Mouse (Mus musculus) hindbrain, embryonic 16.5 days (tissue): ENCODE measurements around the gene Erg. TPM values are rescaled to one million over a fixed set of nuclear protein-coding genes. Genes with fewer than 3 reads are reported as not detected.

Source experiments
- ATAC-seq: fragments of 200-750 bp; cut with Nextera tagmentation; 2 replicates; pipeline ENCODE4 v1.8.0; 2017; ENCODE audit warnings: moderate TSS enrichment, moderate library complexity
- H3K27ac ChIP-seq: fragments of 300-500 bp; sonication (generic); 2 replicates; pipeline ENCODE4 v1.5.1; 2014; ENCODE audit warnings: low read depth, mild to moderate bottlenecking, control low read depth, low read length, moderate library complexity
- H3K27me3 ChIP-seq: fragments of 300-500 bp; sonication (generic); replicated peaks from 2 replicates; pipeline ENCODE4 v1.6.1; 2014; ENCODE audit warnings: low read length; ENCODE audit not compliant: control insufficient read depth, insufficient read depth
- H3K36me3 ChIP-seq: fragments of 300-500 bp; sonication (generic); 2 replicates; pipeline ENCODE4 v1.6.1; 2014; ENCODE audit warnings: mild to moderate bottlenecking, low read length, moderate library complexity, mixed read lengths; ENCODE audit not compliant: control insufficient read depth, insufficient read depth
- H3K4me1 ChIP-seq: fragments of 300-500 bp; sonication (generic); 2 replicates; pipeline ENCODE4 v1.6.1; 2014; ENCODE audit warnings: low read depth, low read length; ENCODE audit not compliant: control insufficient read depth, insufficient read depth
- H3K4me2 ChIP-seq: fragments of 300-500 bp; sonication (generic); 2 replicates; pipeline ENCODE4 v1.6.1; 2014; ENCODE audit warnings: mild to moderate bottlenecking, low read length, control low read depth, moderate library complexity
- H3K4me3 ChIP-seq: fragments of 300-500 bp; sonication (generic); 2 replicates; pipeline ENCODE4 v1.5.1; 2014; ENCODE audit warnings: mild to moderate bottlenecking, low read length, control low read depth, moderate library complexity
- H3K9ac ChIP-seq: fragments of 300-500 bp; sonication (generic); 2 replicates; pipeline ENCODE4 v1.6.1; 2014; ENCODE audit warnings: low read depth, mild to moderate bottlenecking, control low read depth, low read length, moderate library complexity
- H3K9me3 ChIP-seq: fragments of 300-500 bp; sonication (generic); 2 replicates; pipeline ENCODE4 v1.6.1; 2014; ENCODE audit warnings: mild to moderate bottlenecking, low read length, moderate library complexity; ENCODE audit not compliant: control insufficient read depth
- WGBS: fragments of 180-500 bp; shearing (Covaris S2); extraction: QIAGEN DNeasy Blood & Tissue Kit; methylation state at CpG from one replicate; pipeline ENCODE4 v1.1.7; 2014; 5-methylcytosine and 5-hydroxymethylcytosine counted together
- polyA plus RNA-seq: library from polyadenylated mRNA; unstranded; fragments of >200 nt; fragmentation: Nextera tagmentation; extraction: Ambion mirVana; gene quantifications from 2 replicates; pipeline ENCODE4 v1.2.1, GENCODE M21; 2015

Erg gene
- polyA plus RNA-seq, 1 experiment from 2014 or later: 1.8 TPM

DNA sequence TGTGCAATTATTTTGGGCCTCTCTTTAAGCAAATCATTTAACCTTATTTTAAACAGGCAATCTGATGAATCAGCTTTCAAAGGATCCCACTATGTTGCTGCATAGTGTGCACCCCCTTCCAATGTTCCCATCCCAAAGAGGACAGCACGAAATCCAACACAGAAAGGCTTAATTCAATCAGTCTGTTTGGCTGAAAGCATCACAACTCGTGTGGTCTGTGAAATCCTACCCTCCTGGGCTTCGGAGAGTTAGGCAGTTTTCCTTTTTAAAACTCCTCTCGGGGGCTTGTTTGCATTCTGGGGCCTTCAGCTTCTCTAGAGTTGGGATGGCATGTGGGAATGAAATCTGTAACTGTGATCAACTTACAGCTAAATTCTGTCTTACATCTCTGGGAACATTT lies 214.7 kb downstream of the Erg start:
- whole genome bisulfite sequencing: 55% methylated on average over 4 of the region's 4 CpGs

DNA sequence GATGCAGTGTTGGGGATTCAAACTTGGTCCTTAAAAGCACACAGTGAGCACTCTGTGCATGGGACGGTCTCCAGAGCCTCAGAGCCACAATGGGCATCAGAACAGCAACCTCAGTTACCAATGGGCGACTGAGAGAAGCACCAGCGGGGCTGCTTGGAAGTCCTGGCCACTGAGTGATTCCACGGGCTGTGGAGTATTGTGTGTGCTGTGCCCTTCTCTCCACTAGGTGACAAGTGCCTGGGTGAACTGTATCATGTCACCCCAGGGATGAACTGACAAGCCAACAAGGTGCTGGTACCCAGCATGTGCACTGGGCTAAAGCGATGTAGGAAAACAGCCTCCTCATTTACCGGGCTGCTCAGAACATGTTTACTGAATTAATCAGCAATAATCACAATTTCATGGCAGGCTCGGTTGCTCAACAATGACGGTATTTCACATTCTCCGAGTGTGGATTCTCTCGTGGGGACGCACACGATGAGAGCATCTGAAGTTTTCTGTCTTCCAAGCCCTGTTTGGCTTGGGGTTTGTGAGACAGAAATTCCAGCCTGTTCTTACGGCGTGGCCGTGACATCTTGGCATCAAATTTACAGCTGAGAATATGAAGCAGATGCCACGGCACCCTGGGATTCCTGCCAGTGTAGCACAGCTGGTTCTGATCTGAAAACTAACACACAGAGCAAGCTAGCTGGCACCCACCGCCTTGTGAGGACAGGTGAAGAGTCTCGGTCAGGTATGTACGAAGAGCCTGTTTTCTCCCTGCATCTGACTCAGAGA lies 219.2 kb downstream of the Erg start:
- 64% methylated on average over 19 of the region's 19 CpGs for WGBS

More for the DNA sequence above, 214.7 kb downstream of the Erg start:
- no peak overlapping the region for H3K4me3 ChIP-seq
- no peaks in the 10 kb centered on the region for H3K4me1 ChIP-seq
- H3K27me3 ChIP-seq: no peaks in the 10 kb centered on the region
- no peaks in the 10 kb centered on the region for H3K36me3 ChIP-seq
- ATAC-seq: no peak
- H3K9ac ChIP-seq: no peak overlapping the region
- H3K4me2 ChIP-seq: no peak overlapping the region
- no peak overlapping the region for H3K27ac ChIP-seq
- no peaks in the 10 kb centered on the region for H3K9me3 ChIP-seq

DNA sequence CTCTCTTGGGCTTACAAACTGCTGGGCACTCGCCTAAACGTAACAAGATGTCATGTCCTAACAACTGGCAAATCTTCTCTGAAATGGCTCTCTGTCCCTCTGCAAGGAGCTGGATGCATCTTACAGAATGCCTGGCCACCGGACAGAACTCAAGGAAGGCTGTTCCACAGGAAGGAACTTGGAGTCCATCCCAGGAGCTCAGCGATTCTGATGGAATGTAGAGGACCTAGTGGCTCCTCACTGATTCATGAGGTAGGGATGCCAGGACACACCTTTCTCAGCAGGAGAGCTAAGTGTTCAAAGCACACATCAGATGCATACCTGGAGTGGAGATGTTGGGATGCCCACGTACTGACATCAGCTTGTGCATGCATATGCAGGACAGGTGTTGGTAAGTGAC lies 221.2 kb downstream of the Erg start:
- no peaks in the 10 kb centered on the region for H3K9me3 ChIP-seq
- WGBS: 81% methylated on average over 5 of the region's 5 CpGs
- no peaks in the 10 kb centered on the region for H3K4me1 ChIP-seq
- no peak overlapping the region for H3K27ac ChIP-seq
- no peak overlapping the region for H3K4me3 ChIP-seq
- no peaks in the 10 kb centered on the region for H3K36me3 ChIP-seq
- H3K27me3 ChIP-seq: no peaks in the 10 kb centered on the region
- H3K9ac ChIP-seq: no peak overlapping the region
- H3K4me2 ChIP-seq: no peak overlapping the region
- no peak for ATAC-seq

More for the DNA sequence above, 219.2 kb downstream of the Erg start:
- H3K36me3 ChIP-seq: no peaks in the 10 kb centered on the region
- no peak for ATAC-seq
- no peak overlapping the region for H3K4me3 ChIP-seq
- H3K4me1 ChIP-seq: no peaks in the 10 kb centered on the region
- no peak overlapping the region for H3K9ac ChIP-seq
- H3K27ac ChIP-seq: no peak overlapping the region
- H3K9me3 ChIP-seq: no peaks in the 10 kb centered on the region
- no peak overlapping the region for H3K4me2 ChIP-seq
- no peaks in the 10 kb centered on the region for H3K27me3 ChIP-seq

DNA sequence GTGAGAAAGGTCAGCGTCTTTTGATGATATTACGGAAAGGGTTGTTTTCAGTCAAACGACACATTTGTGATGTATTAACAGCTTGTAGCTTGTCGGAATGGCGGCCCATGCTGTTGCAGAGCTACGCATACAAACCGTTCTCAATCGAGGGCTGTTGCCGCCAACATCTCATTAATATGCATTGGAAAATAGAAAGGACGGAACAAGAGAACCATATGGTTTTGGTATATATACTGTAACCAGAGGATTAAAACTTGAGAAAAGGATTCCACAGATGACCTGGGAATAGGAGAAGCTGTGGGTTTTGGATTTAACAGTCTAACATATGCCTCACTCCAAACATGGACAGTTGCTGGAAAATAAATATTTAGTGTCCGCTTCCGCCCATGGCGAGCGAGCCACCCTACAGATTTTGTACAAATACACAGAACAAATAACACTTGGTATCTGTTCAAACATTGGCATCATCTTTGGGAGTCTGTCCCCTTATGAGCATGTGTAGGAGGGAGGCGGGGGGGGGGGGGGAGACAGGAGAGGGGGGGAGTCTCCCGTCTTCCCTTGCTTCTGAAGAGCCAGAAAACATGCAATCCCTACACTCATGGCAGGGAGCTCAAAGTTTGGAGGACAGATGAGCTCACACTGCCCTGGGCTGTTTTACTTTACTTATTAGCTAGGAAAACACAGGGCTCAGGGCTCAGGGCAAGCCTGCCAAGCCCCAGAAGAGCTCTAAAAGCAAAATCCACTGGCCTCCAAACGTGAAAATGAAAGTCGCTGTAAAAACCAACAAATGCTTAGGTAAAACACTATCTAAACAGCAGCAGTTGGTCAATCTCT lies 222.5 kb downstream of the Erg start:
- WGBS: 68% methylated on average over 18 of the region's 18 CpGs
- H3K27ac ChIP-seq: no peak overlapping the region
- no peaks in the 10 kb centered on the region for H3K36me3 ChIP-seq
- H3K27me3 ChIP-seq: no peaks in the 10 kb centered on the region
- no peaks in the 10 kb centered on the region for H3K4me1 ChIP-seq
- H3K9me3 ChIP-seq: no peaks in the 10 kb centered on the region
- no peak overlapping the region for H3K9ac ChIP-seq
- H3K4me3 ChIP-seq: no peak overlapping the region
- ATAC-seq: no peak
- no peak overlapping the region for H3K4me2 ChIP-seq

DNA sequence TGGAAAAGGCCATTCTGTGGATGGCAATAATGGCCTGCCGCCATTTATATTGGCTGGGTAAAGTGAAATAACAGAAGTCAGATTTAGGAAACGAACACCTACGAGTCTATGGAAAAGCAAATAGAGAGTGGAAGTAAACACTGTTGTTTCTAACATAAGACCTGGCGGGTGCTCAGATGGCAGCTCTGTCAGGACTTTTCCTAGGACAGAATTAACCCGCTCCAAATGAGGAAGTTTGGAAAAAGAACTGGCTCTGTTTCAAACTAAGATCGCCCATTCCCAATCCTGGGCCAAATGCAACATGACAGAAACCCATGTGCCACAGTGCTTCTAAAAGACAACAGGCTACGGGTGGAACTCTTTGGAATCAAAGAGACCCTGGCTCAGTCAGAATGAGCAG lies 224.4 kb downstream of the Erg start:
- Histone ChIP-seq H3K9ac (no peak overlapping the region), H3K27ac (no peak overlapping the region), H3K4me3 (no peak overlapping the region), H3K36me3 (no peaks in the 10 kb centered on the region), H3K27me3 (no peaks in the 10 kb centered on the region), H3K4me2 (no peak overlapping the region), H3K4me1 (no peaks in the 10 kb centered on the region), H3K9me3 (no peaks in the 10 kb centered on the region)
- 89% methylated on average over 7 of the region's 7 CpGs for WGBS
- ATAC-seq: no peak

DNA sequence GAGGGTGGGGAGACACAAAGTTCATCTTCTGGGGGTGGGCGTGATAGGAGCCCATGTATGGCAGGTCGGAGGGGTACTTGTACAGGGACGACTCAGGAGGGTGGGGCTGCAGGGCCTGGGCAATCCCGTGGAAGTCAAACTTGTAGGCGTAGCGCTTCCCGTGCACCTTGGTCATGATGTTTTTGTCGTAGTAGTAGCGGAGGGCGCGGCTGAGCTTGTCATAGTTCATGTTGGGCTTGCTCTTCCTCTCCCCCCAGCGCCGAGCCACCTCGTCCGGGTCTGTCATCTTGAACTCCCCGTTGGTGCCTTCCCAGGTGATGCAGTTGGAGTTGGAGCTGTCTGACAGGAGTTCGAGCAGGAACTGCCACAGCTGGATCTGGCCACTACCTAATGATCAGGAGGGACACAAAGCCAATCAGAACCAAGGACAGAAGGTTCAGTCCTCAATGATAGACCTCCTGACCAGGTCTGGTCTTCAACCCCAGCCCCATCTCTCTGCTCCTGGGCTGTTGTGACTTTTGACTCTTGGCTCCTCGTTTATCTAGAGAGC lies 225.4 kb downstream of the Erg start:
- 94% methylated on average over 18 of the region's 18 CpGs for WGBS
- Histone ChIP-seq H3K4me3 (no peak overlapping the region), H3K36me3 (no peaks in the 10 kb centered on the region), H3K4me2 (no peak overlapping the region), H3K9me3 (no peaks in the 10 kb centered on the region), H3K27ac (no peak overlapping the region), H3K9ac (no peak overlapping the region), H3K27me3 (no peaks in the 10 kb centered on the region), H3K4me1 (no peaks in the 10 kb centered on the region)
- no peak for ATAC-seq

DNA sequence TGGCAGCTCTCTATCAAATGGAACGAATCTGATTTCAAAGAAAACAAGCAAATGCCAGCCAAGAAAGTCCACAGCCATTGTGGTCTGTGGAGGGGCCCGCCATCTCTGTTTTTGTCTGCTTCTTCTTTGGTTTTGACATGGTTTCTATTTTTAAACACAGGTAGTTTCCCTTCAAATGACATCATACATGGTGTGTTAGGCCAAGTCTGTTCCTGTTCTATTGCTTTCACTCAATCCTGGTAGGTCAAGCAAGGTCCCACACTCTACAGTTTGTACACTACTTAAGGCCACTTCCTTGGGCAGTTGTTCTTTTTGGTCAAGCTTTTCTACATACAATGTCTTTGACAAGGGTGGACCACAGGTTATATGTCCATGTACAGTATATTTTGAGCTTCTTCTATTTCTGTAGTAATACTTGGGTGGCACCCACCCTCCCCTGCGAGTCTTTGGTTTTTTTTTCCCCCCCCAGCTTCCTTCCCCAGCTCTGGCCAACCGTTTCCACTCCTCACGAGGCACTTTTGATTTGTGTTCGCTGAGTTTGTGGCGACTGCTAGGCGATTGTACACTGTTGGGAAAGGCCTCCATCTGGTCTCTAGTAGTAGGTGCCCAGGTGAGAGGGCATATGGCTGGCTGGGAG lies 226.1 kb downstream of the Erg start:
- H3K27ac ChIP-seq: no peak overlapping the region
- no peak overlapping the region for H3K9ac ChIP-seq
- ATAC-seq: no peak
- no peaks in the 10 kb centered on the region for H3K4me1 ChIP-seq
- H3K4me2 ChIP-seq: no peak overlapping the region
- H3K27me3 ChIP-seq: no peaks in the 10 kb centered on the region
- H3K36me3 ChIP-seq: no peaks in the 10 kb centered on the region
- H3K4me3 ChIP-seq: no peak overlapping the region
- 82% methylated on average over 8 of the region's 8 CpGs for WGBS
- H3K9me3 ChIP-seq: no peaks in the 10 kb centered on the region

DNA sequence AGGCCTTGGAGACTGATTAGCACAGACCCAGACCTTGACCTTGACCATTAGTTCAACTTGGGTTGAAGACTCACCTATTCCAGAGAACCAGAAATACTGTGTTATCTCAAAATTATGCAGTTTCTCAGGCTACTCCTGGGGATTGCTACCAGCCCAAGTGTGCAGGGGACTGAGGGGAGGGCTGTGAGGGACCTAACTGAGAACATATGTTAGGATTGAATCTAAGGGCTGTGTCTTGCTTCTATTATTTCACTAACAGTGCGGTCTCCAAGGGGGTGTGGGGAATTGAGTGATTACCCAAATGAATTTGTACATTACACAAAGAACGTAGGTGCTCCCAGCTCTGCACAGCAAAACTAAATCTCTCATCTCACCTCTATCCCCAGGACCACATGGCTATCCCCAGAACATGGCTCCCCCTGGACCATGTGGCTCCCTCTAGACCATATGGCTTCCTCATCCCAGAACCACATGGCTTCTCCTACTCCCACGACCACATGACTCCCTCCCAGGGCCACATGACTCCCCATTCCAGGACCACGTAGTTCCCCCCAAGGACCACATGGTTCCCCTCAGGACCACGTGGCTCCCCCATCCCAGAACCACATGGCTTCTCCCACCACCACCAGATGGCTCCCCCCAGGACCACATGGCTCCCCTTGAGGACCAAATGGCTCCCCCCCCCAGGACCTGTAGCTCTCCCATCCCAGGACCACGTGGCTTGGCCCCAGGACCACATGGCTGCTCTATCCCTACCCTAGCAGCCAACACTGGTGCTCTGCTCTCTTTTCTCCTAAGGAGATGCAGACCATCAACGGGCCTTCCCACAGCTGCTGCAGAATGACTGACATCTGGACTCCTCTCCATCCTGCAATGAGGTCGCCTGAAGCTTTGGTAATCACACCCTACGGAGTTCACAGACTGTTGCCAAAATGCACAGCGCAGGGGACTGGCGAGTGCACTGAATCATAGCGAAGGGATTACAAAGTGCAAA lies 229.1 kb downstream of the Erg start:
- no peak overlapping the region for H3K4me3 ChIP-seq
- H3K27ac ChIP-seq: no peak overlapping the region
- no peak overlapping the region for H3K4me2 ChIP-seq
- H3K9me3 ChIP-seq: no peaks in the 10 kb centered on the region
- no peaks in the 10 kb centered on the region for H3K36me3 ChIP-seq
- no peaks in the 10 kb centered on the region for H3K27me3 ChIP-seq
- H3K9ac ChIP-seq: no peak overlapping the region
- no peak for ATAC-seq
- H3K4me1 ChIP-seq: no peaks in the 10 kb centered on the region
- WGBS: 81% methylated on average over 12 of the region's 12 CpGs
